Mouse (Mus musculus) stomach, embryonic 15.5 days (tissue): ENCODE results near the gene Olfr689. TPM values are rescaled to one million over a fixed set of nuclear protein-coding genes. Genes with fewer than 3 reads are reported as not detected.

Source experiments
- ATAC-seq: fragments of 200-750 bp; cut with Nextera tagmentation; 2 replicates; pipeline ENCODE4 v1.8.0; 2017; ENCODE audit warnings: low read depth, moderate number of reproducible peaks, moderate TSS enrichment; ENCODE audit not compliant: insufficient read depth, low FRiP score
- H3K27ac ChIP-seq: fragments of 300-500 bp; sonication (generic); 2 replicates; pipeline ENCODE4 v1.5.1; 2015; ENCODE audit warnings: mild to moderate bottlenecking, inconsistent platforms
- H3K27me3 ChIP-seq: fragments of 300-500 bp; sonication (generic); replicated peaks from 2 replicates; pipeline ENCODE4 v1.6.1; 2015; ENCODE audit warnings: inconsistent platforms
- H3K36me3 ChIP-seq: fragments of 300-500 bp; sonication (generic); 2 replicates; pipeline ENCODE4 v1.6.1; 2015; ENCODE audit warnings: inconsistent platforms
- H3K4me1 ChIP-seq: fragments of 300-500 bp; sonication (generic); 2 replicates; pipeline ENCODE4 v1.6.1; 2015; ENCODE audit warnings: inconsistent platforms
- H3K4me2 ChIP-seq: fragments of 300-500 bp; sonication (generic); 2 replicates; pipeline ENCODE4 v1.6.1; 2015; ENCODE audit warnings: mild to moderate bottlenecking, inconsistent platforms
- H3K4me3 ChIP-seq: fragments of 300-500 bp; sonication (generic); replicated peaks from 2 replicates; pipeline ENCODE4 v1.5.1; 2015; ENCODE audit warnings: inconsistent platforms
- H3K9ac ChIP-seq: fragments of 300-500 bp; sonication (generic); 2 replicates; pipeline ENCODE4 v1.6.1; 2015; ENCODE audit warnings: inconsistent platforms
- H3K9me3 ChIP-seq: fragments of 300-500 bp; sonication (generic); 2 replicates; pipeline ENCODE4 v1.6.1; 2016; ENCODE audit warnings: inconsistent platforms
- WGBS: fragments of 180-500 bp; shearing (Covaris S2); methylation state at CpG from one replicate; pipeline ENCODE4 v1.1.7; 2015; 5-methylcytosine and 5-hydroxymethylcytosine counted together
- polyA plus RNA-seq: library from polyadenylated mRNA; unstranded; fragments of >200 nt; fragmentation: Nextera tagmentation; extraction: Ambion mirVana; gene quantifications from 2 replicates; pipeline ENCODE4 v1.2.1, GENCODE M21; 2015

Olfr689 gene
- polyA plus RNA-seq, 1 experiment from 2014 or later = not detected

GRCm38 (mm10) chr7:105368521-105368920, 57.6 kb downstream of the Olfr689 start:
- no peaks in the 10 kb centered on the region for H3K36me3 ChIP-seq
- no peak overlapping the region for H3K4me2 ChIP-seq
- H3K4me1 ChIP-seq = no peaks in the 10 kb centered on the region
- H3K27ac ChIP-seq = no peak overlapping the region
- H3K9me3 ChIP-seq = no peaks in the 10 kb centered on the region
- no peak for ATAC-seq
- H3K4me3 ChIP-seq = no peak overlapping the region
- no peak overlapping the region for H3K9ac ChIP-seq
- H3K27me3 ChIP-seq = no peaks in the 10 kb centered on the region
- 86% methylated on average over 4 of the region's 4 CpGs for WGBS

Other genes with a start within 250 kb of the Olfr689 start
- gene Olfr678, start 246.7 kb upstream of the Olfr689 start, polyA plus RNA-seq = not detected in 2 replicates
- gene Olfr679, start 230.0 kb upstream of the Olfr689 start, polyA plus RNA-seq = not detected in 2 replicates
- not detected in 2 replicates for gene Olfr680-ps1, start 218.3 kb upstream of the Olfr689 start, polyA plus RNA-seq
- not detected in 2 replicates for gene Olfr681, start 194.3 kb upstream of the Olfr689 start, polyA plus RNA-seq
- not detected in 2 replicates for gene Olfr683, start 164.2 kb upstream of the Olfr689 start, polyA plus RNA-seq
- gene Olfr684, start 147.5 kb upstream of the Olfr689 start, polyA plus RNA-seq = not detected in 2 replicates
- gene Olfr685, start 125.2 kb upstream of the Olfr689 start, polyA plus RNA-seq = not detected in 2 replicates
- gene Olfr686, start 103.7 kb upstream of the Olfr689 start, polyA plus RNA-seq = not detected in 2 replicates
- not detected in 2 replicates for gene Olfr688, start 23.1 kb upstream of the Olfr689 start, polyA plus RNA-seq
- not detected in 2 replicates for gene Olfr690, start 22.9 kb downstream of the Olfr689 start, polyA plus RNA-seq
- not detected in 2 replicates for gene Olfr691, start 31.1 kb downstream of the Olfr689 start, polyA plus RNA-seq
- not detected in 2 replicates for gene Olfr692, start 57.1 kb downstream of the Olfr689 start, polyA plus RNA-seq
- not detected in 2 replicates for gene Gm5901, start 63.9 kb downstream of the Olfr689 start, polyA plus RNA-seq
- gene Fam160a2, start 88.9 kb downstream of the Olfr689 start, polyA plus RNA-seq = 40.7 and 44.0 TPM in 2 replicates
- gene Cnga4, start 93.4 kb downstream of the Olfr689 start, polyA plus RNA-seq = not detected in 2 replicates
- gene Cckbr, start 114.6 kb downstream of the Olfr689 start, polyA plus RNA-seq = 0.52 and 0.57 TPM in 2 replicates
- 115 and 131 TPM in 2 replicates for gene Cavin3, start 171.1 kb downstream of the Olfr689 start, polyA plus RNA-seq
- 31.5 and 31.8 TPM in 2 replicates for gene Smpd1, start 243.2 kb downstream of the Olfr689 start, polyA plus RNA-seq